Mouse (Mus musculus): ENCODE measurements around the gene Fam111a.

Fam111a gene

GRCm38 (mm10) chr19:12613646-12614045 lies 68.1 kb downstream of the Fam111a start:
- DNase-seq (ENCODE audit: low spot score in 2 of 2), result no peak

GRCm38 (mm10) chr19:12633176-12633575 lies 87.6 kb downstream of the Fam111a start, which contains the start of gene Glyat:
Glyat (plus strand) TSS chr19:12633308.
- DNase-seq (ENCODE audit: low spot score in 2 of 2), result no peak

- no peak for DNase-seq (ENCODE audit: low spot score in 2 of 2)
Observed at GRCm38 (mm10) chr19:12634259-12634658, 88.7 kb downstream of the Fam111a start.

- no peak for DNase-seq (ENCODE audit: low spot score in 2 of 2)
Observed at GRCm38 (mm10) chr19:12634963-12635362, 89.4 kb downstream of the Fam111a start.

DNA sequence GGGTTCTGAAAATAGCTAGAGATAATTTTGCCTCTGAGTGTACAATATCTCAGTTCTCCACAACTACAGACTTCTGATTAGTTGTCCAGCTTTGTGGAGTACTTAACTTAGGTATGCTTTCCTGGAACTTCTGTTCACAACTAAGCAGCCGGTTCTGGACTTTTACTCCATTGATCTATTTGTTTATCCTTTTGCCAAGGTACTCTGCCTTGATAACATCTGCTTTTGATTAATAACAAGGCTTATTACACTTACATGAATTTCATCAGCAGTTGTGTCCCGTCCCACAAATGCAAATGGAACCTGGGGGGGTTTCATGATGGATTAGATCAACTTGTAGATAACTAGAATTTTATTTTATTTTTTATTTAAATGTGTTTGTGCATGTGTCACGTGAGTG lies 91.3 kb downstream of the Fam111a start:
- DNase-seq (ENCODE audit: low spot score in 2 of 2), result no peak

DNA sequence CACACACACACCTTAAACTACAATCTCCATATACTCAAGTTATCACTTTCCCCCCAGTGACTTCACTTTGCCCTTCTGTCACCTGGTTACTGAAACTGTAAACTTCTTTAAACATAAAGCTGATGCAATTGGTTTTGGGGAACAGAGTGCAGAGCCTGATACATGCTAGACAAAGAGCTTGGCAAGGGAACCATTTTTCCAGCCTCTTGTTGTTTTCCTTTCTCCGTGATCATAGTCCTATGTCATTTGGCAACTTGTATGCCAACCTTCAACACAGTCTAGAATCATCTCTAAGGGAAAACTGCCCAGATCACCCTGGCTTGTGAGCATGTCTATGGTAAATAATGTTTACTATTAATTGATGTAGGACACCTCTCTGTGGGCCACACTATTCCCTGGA lies 92.5 kb downstream of the Fam111a start:
- DNase-seq (ENCODE audit: low spot score in 2 of 2), result no peak

Measured in frontal cortex, postnatal 14 days (tissue).